Mouse (Mus musculus): ENCODE measurements around the gene Tmem201.

The Tmem201 gene

DNA sequence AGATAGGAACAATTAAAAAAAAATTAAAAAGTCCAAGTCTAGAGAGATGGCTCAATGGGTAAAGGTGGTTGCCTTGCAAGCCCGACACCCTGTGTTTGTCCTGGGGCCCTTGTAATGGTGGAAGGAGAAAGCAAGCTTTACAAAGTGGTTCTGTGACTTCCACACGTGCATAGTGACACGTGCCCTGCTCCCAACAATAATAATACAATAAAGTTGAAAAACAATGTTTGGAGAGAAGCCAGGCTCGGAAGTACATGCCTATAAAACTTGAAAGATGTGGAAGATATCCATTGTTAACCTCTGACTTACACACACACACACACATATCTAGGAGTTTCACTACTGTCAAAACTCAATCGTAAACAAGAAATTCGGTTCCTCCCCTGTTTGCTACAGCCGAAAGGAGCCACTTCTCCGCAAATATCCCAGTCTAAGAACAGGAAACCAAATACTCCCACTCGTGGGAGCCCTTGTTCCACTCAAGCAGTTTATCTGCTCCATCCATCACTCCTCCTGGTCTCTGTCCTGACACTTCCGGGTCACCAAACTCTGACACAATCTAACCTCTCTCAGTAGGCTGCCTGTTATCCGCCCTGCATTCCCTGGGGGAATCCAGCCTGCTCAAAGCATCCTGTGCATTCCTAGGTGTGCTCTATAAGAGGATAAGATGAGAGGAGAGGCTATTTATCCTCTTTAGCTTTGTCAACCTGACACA is 58.6 kb downstream of the Tmem201 start:
- no peak for DNase-seq (ENCODE audit: low spot score)

DNA sequence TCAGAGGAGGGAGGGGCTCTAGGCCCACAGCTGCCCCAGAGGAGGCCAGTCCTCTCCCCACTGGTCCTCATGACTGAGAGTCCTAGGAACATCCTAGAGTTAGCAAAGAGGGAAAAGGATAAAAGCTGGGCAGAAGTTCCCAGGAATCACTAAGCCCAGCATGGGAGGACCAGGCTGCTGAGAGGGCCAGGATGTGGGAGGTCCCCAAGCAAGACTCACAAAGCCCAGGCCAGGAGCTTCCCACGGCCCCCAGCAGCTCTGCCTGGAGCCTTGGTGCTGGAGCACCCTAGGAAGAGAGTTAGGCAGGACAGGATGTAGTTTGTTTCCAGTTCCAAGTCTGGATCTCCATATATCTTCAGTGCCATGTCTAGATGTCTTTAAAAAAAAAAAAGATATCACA is 59.8 kb downstream of the Tmem201 start:
- DNase-seq (ENCODE audit: low spot score) = no peak

DNA sequence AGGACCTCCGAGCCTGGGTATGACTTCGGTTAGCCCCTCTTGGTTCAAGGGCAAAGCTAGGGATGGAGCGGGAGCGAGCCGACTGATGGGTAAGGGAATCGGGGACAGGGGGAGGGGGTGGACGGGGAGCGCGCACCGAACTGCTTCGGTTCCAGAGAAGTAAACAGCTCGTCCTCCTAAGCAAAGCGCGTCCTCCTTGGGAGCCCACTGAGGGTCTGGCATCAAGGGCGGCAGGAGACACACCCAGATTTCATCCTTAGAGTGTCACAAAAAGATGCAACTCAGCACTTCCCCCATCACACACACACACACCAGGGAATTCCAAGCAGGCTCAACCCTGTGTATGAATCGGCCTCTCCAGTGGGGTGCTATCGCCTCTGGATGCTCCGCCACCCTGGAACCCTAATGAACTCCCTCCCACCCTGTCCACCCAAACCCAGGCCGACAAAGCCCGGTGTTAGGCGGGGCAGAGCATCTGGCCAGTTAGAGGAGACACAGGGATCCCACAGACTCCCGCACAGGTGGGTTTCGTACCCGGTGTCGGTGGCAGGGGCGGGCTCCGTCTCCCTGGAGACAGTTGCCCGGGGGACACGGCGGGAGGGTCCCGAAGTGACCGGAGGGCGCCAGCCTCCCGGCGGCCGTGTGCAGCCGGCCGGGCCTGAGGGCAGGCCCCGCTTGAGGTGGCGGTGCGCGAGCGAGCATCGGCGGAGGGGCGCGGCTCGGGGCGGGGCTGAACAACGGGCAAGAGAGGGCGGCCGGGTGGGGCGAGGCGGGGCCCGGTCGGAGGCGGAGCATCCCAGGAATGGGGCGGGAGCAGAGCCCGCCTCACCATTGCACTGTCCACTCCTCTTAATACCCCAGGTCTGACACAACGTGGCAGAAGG is 62.2 kb downstream of the Tmem201 start:
- DNase-seq (ENCODE audit: low spot score) = peak; percentile 58

DNA sequence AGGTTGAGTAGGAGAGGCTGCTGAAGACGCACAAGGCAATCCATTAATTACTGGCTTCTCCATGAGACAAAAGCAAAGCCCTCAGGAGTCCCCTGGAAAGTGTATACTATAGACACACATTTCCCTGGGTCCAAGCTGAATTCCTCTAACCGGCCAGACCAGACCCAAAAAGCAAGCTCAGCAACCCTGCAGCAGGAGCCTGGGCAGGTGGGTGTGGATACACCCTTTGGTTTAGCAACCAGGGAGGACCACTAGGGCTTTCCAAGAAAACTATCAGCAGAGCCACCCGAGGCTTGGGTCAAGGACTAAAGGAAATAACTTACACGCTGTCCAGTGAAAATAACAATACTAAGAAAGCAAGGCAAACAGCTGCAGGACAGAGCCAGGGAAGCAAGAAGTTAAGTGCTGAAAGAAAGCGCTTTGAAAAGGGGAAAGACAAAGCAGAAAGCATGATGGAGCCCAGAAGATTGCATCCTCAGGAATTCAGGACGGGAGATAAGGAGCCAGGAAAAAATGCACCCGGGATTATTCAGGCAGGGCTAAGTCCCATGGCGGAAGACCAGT is 62.9 kb downstream of the Tmem201 start:
- no peak for DNase-seq (ENCODE audit: low spot score)

DNA sequence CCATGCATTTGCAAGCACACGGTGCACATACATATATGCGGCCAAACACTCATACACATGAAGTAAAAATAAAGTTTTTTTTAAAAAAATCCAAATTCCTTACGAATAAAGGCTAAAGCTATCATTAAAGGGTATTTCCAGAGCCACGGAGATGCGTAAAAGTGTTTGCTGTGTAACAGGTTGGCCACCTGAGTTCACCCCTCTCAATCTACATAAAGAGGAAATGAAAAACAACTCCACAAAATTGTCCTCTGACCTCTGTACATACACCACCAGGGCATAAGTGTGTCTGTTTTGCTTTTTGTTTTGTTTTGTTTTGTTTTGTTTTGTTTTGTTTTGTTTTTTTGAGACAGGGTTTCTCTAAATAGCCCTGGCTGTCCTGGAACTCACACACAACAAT is 65.1 kb downstream of the Tmem201 start:
- no peak for DNase-seq (ENCODE audit: low spot score)

DNA sequence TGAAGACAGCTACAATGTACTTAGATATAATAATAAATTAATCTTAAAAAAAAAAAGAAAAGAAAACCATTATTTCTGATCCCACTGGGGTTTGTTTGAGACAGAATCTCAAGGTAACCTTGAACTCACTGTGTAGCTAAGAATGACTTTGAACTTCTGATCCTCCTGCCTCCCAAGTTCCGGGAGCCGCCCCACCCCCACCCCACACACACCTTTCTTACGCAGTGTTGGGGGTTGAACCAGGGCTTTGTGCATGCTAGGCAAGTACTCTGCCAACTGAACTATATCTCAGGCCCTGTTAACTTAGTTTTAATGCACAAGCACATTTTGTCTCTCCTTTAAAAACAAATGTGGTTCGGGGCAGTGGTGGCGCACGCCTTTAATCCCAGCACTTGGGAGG is 66.7 kb downstream of the Tmem201 start:
- no peak for DNase-seq (ENCODE audit: low spot score)

DNA sequence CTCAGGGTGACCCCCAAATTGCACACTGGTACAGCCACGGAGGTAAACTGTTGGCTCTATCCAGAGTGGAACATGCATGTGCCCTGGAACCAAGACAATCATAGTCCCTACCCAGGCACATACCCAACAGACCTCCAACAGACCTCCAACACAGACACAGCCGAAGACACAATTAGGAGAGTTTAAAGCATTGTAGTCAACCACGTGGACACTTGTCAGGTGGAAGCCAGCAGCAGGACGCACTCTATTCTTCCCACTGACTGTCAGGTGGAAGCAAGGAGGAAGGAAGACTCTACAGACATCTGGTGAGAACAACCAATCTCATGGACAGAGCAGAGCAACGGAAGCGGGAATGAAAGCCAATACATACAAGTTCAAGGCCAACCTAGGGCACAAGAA is 72.2 kb downstream of the Tmem201 start:
- DNase-seq (ENCODE audit: low spot score) = no peak

All from spleen, adult 12 weeks (tissue).